Mouse (Mus musculus): ENCODE measurements around the gene Nrxn3. TPM values are rescaled to one million over a fixed set of nuclear protein-coding genes. Genes with fewer than 3 reads are reported as not detected.

Gene Nrxn3
- total RNA-seq, 2 experiments from 2014 or later, result 153 to 168 TPM

- no peak for DNase-seq (ENCODE audit: low spot score in 2 of 2)
Observed at GRCm38 (mm10) chr12:89040151-89040550, 317.5 kb downstream of the Nrxn3 start.

- DNase-seq (ENCODE audit: low spot score in 2 of 2), result no peak
Observed at GRCm38 (mm10) chr12:89041429-89042107, 318.9 kb downstream of the Nrxn3 start.

- no peak for DNase-seq (ENCODE audit: low spot score in 2 of 2)
Observed at GRCm38 (mm10) chr12:89049279-89049678, 326.6 kb downstream of the Nrxn3 start.

- no peak for DNase-seq (ENCODE audit: low spot score in 2 of 2)
Observed at GRCm38 (mm10) chr12:89049686-89050085, 327.0 kb downstream of the Nrxn3 start.

- no peak for DNase-seq (ENCODE audit: low spot score in 2 of 2)
Observed at GRCm38 (mm10) chr12:89072436-89072835, 349.8 kb downstream of the Nrxn3 start.

- no peak for DNase-seq (ENCODE audit: low spot score in 2 of 2)
Observed at GRCm38 (mm10) chr12:89073167-89073743, 350.6 kb downstream of the Nrxn3 start.

GRCm38 (mm10) chr12:89074551-89075295, 352.0 kb downstream of the Nrxn3 start:
- peak; percentile 21 to 23 for DNase-seq (ENCODE audit: low spot score in 2 of 2)

DNA sequence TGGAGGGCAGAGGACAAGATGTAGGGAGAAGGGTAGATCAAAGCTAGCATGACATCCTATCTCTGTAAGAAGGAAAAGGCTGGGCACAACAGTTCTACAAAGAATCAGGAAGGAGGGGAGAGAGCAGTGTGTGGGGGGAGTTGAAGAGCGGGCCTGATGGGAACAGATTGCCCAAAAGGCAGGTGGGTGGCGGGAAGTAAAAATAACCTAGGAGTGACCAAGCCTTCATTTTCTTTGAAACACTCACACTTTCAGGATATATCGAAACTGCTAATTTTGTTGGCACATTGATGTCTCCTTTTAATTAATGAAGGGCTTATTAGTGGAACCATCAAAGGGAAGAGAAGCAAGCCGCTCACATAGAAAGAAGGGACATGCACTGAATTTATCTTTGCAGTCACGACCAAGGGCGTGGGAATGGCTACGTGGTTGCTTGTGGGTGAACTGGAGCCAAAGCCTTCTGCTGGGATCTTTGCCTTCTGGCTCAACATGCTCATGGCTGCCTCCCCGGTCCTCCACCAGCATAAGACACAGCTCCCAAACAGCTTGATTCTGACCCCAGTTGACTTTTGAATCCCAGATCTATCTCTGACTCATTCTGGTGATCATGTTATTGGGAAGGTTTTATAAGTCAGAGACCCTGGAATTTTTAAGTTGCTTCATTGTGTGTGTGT, 371.3 kb downstream of the Nrxn3 start:
- peak in 1 of 2 experiments; percentile 21 for DNase-seq (ENCODE audit: low spot score in 2 of 2)

GRCm38 (mm10) chr12:89097561-89097960, 374.9 kb downstream of the Nrxn3 start:
- DNase-seq (ENCODE audit: low spot score in 2 of 2), result no peak

- peak; percentile 85 to 89 for DNase-seq (ENCODE audit: low spot score in 2 of 2)
Observed at GRCm38 (mm10) chr12:89106029-89106733, 383.5 kb downstream of the Nrxn3 start.

- DNase-seq (ENCODE audit: low spot score in 2 of 2), result no peak
Observed at GRCm38 (mm10) chr12:89106881-89107584, 384.4 kb downstream of the Nrxn3 start.

DNA sequence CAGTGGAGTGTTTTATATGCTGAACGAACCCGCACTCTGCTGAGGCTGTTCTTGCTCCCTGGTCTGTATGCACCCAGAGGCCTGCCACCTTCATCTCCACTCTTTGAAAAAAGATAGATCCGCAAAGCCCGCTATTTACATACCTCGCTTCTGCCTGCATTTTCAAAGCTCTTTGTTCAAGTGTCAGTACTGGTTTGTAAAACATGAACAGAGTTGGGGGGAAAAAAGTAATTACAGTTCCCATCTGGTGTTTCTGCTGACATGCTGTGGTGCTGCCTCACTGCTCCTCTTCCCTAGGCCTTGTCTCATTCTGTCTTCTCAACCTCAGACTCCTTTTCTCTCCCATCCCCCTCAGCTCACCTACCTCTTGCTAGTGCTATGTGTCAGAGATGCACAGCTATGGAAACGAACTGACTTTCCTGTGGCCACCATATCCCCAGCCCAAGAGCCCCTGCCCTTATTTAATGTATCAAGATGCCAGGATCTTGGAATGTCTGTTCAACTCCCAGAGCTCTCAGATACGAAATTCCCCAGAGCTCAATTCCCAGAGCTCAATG, 387.2 kb downstream of the Nrxn3 start:
- no peak for DNase-seq (ENCODE audit: low spot score in 2 of 2)

DNA sequence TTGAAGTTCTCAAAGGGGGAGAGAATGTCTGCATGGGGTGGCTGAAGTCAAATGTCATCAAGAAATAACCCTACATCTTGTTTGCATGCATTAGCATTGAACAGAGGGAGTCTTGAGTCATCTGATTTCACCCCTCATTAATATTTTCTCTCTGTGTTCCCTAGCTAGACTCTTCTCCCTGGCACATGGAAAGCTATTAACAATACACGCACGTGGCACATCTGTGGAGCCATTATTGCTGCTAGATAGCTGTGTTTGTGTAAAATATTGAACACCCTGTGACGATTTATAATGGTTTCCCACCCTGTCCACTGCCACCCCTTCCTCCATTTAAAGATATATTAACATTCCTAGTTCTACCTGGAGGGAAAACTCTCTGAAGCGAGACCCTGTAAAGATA, 405.9 kb downstream of the Nrxn3 start:
- no peak for DNase-seq (ENCODE audit: low spot score in 2 of 2)

GRCm38 (mm10) chr12:89129139-89129907, 406.6 kb downstream of the Nrxn3 start:
- peak in 1 of 2 experiments; percentile 25 for DNase-seq (ENCODE audit: low spot score in 2 of 2)

DNA sequence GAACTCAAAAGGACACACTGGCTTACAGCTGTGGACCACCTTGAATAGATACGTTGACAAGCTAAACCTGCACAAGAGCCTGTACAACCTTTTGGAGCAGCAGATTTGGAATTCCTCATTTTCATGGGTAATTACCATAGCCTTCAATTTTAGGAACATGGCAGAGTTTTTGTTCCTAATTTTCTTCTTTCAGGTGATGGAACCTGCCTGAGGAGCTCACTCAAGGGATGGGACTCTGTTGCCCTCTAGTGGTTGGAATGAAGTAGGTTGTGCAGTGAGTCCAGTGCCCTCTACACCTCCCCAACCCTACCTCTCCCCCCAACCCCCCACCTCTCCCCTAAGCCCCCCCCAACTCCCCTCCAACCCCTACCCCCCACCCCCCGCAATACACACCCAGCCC, 411.7 kb downstream of the Nrxn3 start:
- DNase-seq (ENCODE audit: low spot score in 2 of 2), result no peak

DNA sequence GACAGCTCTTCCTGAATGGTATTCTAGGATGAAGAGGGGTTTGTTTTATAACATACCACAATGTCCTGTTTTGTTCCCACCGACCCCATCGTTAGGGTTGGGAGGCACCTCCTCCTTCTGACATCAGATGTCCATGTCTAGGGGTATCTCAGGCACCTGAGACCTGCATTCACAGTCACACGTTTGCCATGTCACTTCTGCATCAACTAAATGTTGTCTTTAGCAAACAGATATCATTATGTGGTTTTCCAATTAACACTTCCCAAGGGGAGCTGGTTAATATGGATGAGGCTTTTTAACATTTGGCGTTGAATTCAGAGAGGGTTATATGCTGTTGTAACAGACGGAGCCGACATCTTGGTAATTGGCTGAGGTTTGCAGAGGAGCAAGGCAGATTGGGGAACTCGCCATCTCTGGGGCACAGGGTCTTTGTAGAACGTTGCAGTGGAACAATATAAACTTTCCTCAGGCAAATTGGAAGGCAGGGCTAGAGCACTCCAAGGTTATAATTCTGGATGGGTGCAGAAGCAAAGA, 412.2 kb downstream of the Nrxn3 start:
- DNase-seq (ENCODE audit: low spot score in 2 of 2), result no peak

DNA sequence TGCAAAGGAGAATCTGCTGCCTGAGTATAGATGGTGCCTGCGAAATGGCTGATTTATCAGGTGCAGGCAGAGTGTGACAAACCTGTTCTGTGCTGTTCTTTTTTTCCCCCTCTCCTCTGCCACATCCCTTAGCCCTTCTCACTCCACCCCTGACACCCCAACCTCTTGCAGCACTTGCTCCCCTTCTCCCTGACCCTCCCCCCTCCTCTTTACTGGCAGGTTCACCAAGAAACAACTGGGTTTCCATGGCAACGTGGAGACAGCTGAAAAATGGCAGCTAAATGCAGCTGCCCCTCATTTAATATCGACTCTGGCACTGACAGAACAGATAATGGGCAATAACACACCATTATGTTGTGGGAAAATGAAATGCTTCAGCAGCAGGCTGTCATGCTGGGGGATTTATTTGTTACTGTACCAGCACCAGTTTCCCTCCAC, 426.3 kb downstream of the Nrxn3 start:
- DNase-seq (ENCODE audit: low spot score in 2 of 2), result peak; percentile 26 to 43

GRCm38 (mm10) chr12:89149455-89149854, 426.8 kb downstream of the Nrxn3 start:
- DNase-seq (ENCODE audit: low spot score in 2 of 2), result no peak

All from layer of hippocampus, postnatal 10 days (tissue).